Mouse (Mus musculus) megakaryocyte, adult 5-6 weeks (primary cell): Measurements from ENCODE around the gene Cars2. TPM values are rescaled to one million over a fixed set of nuclear protein-coding genes. Genes with fewer than 3 reads are reported as not detected.
"Not testable (repeated sequence)": the region's sequence is repeated elsewhere in the genome, so short reads cannot be mapped to it uniquely, and the experiment has no call there.

Experiments
- ATAC-seq: 2 replicates; pipeline ENCODE4 v1.8.0; 2016; ENCODE audit warnings: mild to moderate bottlenecking, inconsistent platforms; ENCODE audit not compliant: poor library complexity, severe bottlenecking
- total RNA-seq, 2 experiments: library from RNA; stranded (forward) in 1 of 2; stranded (reverse) in 1 of 2; fragments of 153-499, 151-499 nt in 1 of 2; fragments of 221-1000, 200-1000 nt in 1 of 2; gene quantifications; 2 replicates each; pipeline versions ENCODE4 v1.2.3 to v1.2.4; 2015 to 2017

The Cars2 gene
- total RNA-seq, 2 experiments from 2014 or later, result 17.2 to 23.3 TPM

DNA sequence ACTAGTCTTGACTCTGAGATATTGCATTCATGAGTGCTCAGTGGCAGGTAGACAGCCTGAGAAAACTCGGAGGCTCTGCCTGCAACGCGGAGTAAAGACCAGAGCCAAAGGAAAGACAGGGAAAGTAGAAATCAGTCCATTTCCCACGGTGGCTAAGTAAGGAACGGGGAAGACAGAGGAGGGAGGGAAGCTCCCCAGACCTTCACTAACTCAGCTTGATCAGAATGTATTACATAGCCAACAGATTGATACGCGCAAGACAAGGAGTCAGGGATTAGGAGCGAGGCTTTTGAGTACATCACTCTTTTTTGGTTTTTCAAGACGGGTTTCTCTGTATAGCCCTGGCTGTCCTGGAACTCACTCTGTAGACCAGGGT lies 73.4 kb downstream of the Cars2 start:
- peak; percentile 2; the same call in 1 of the 2 replicates for ATAC-seq

DNA sequence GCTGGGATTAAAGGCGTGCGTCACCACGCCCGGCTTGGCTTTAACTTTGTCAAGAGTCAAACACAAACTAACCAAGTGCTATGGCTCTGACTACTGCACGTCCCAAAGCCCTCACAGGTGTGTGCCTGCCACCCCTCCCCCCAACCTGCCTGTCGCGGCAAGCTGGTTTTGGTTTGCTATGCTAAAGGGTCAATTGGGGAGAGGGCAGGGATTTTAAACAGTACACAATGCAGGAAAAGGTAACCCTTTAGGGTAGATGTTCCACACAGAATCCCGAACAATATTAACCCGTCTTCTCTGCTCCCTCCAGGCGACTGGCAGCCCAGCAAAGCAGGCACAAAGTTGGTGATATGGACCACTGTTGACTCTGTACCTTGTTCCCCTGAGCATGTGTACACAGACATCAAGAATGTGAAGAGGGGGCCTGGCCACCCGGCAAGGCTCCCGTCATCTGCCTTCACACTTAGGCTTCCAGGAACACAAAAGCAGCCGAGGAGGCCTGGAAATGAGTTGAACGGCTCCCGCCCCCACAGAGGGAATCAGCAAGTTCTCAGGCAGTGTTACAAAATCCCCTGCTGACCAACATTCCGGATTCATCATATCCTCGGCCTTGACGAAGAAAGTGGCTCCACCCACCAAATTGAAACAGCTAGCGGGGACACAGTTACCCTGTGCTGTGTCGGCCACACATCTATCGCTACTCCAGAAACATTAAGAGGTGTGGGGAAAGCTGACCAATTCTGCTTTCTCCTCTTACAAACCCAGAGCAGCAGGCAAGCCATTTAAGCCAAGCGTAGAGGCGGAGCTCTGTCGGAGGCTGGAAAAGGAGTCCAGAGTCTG lies 74.0 kb downstream of the Cars2 start:
- peak; percentile 69 for ATAC-seq

- ATAC-seq, result peak; percentile 13; the same call in 1 of the 2 replicates
Measured at GRCm38 (mm10) chr8:11475876-11476275, 74.7 kb downstream of the Cars2 start.

DNA sequence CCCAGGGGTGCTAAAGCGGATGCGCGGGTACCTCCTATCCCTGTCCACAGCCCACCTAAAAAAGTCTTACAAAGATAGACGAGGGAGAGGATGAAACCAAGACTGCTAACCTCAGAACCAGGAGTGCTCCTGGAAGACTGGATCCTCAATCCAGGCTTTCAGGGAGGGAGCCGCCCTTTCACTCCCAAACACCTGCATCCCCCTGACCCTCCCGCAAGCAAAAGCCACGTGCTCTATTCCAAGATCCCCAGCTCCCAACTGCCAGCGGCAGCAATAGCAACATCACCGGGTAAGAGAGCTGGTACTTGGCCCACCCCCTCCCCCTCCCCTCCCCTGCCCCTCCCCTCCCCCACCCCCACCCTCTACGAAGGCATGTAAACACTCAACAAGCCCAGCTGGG lies 75.2 kb downstream of the Cars2 start:
- ATAC-seq, result no peak

DNA sequence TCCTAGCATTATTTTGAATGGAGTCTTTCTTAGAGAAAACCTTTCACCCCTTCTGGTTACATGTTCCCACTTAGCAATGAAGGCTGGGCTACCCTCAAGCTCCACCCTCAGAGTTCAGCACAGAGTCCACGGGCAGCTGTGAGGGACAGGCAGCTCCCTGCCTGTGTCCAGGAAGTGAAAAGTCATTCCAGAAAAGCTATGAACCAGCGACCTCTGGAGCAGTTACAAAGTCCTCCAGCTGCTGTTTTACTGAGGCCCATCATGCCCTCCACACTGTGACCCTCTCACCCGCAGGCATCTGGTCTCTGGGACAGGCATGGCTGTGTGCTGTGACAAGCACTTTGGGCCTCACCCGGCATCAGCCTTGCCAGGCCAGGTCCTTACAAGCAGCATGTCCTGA lies 77.5 kb downstream of the Cars2 start:
- no peak for ATAC-seq

DNA sequence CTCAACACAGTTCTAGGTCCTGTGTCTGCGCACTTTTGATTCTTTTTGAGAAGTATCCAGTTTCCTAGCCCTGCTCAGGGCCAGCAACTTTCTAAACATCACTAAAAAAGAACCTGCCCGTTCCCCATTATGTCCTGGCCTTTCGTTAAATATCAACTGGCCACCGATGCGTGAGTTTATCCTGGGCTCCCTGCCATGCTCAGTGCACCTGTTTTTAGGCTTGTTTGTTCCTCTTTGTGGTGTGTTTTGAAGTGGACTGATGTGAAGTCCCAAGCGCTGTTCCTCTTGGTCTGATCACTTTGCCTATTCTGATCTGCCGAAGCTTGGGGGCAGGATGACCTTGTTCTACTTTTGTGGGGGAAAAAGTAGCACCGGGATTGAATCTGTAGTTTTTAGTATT lies 79.3 kb downstream of the Cars2 start:
- no peak for ATAC-seq

- ATAC-seq, result no peak
Measured at GRCm38 (mm10) chr8:11470694-11471093, 79.9 kb downstream of the Cars2 start.

DNA sequence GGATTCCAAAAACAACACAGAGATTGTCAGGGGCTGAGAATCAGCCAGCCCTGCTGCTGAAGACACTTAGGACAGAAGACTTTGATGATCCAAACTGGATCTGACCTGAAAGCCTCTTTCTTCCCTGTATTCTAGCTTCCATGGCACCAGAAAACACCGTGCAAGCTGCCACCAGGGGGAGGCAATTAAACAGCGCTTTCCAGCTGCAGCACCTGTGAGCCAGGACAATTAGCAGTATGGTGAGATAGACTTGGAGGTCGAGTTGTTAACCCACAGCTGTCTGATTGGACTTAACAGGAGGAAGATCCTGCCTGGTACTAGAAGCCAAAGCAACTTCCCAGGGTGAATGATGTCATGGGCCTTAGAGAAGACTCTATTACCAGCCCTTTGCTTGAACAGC lies 81.5 kb downstream of the Cars2 start:
- ATAC-seq, result no peak

DNA sequence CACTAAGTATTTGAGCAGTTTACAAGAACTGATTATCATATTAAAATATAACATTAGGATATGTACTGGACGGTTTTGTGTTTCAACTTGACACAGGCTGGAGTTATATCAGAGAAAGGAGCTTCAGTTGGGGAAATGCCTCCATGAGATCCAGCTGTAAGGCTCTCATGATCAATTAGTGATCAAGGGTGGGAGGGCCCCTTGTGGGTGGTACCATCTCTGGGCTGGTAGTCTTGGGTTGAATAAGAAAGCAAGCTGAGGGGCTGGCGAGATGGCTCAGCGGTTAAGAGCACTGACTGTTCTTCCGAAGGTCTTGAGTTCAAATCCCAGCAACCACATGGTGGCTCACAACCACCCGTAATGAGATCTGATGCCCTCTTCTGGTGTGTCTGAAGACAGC lies 84.1 kb downstream of the Cars2 start:
- ATAC-seq, result not testable (repeated sequence)

DNA sequence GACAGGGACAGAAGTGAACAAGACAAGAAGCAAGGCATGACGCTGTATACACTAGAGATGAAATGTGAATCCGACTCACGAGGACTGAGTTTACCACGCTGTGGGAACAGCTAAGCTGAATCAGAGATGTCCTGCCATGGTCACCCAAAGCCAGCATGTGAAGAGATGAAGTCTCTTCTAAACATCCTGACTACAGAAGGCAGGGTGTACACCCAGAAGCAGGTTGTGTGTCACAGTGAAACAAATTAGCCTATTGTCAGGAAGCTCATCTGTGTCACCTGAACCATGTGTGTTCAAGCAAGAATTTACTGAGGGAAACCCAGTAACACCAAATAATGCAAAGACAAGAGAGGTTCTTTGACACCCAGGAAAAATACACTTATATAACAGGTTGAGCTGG lies 85.0 kb downstream of the Cars2 start:
- ATAC-seq, result no peak

- no peak for ATAC-seq
Measured at GRCm38 (mm10) chr8:11464707-11464964, 85.9 kb downstream of the Cars2 start.

Other genes with a start within 250 kb of the Cars2 start
- gene Col4a2, start 238.0 kb downstream of the Cars2 start, total RNA-seq (2015), result 0.02 and 0.07 TPM in 2 replicates
- gene Col4a2, start 238.0 kb downstream of the Cars2 start, total RNA-seq (2017), result 0.15 and 0.73 TPM in 2 replicates
- gene Col4a1, start 238.0 kb downstream of the Cars2 start, total RNA-seq (2015), result 0.30 and 1.3 TPM in 2 replicates
- gene Col4a1, start 238.0 kb downstream of the Cars2 start, total RNA-seq (2017), result 0.04 and 1.1 TPM in 2 replicates
- gene Rab20, start 72.1 kb downstream of the Cars2 start, total RNA-seq (2015), result 2.5 and 3.5 TPM in 2 replicates
- 3.3 and 7.7 TPM in 2 replicates for gene Rab20, start 72.1 kb downstream of the Cars2 start, total RNA-seq (2017)
- 39.8 and 53.9 TPM in 2 replicates for gene Naxd, start 53.3 kb downstream of the Cars2 start, total RNA-seq (2015)
- gene Naxd, start 53.3 kb downstream of the Cars2 start, total RNA-seq (2017), result 45.7 and 58.1 TPM in 2 replicates
- 42.5 and 42.9 TPM in 2 replicates for gene Ing1, start 4.8 kb upstream of the Cars2 start, total RNA-seq (2015)
- gene Ing1, start 4.8 kb upstream of the Cars2 start, total RNA-seq (2017), result 47.4 and 55.3 TPM in 2 replicates
- gene Ankrd10, start 85.0 kb upstream of the Cars2 start, total RNA-seq (2015), result 32.8 and 37.5 TPM in 2 replicates
- 27.2 and 29.4 TPM in 2 replicates for gene Ankrd10, start 85.0 kb upstream of the Cars2 start, total RNA-seq (2017)
- gene 1700016D06Rik, start 150.3 kb upstream of the Cars2 start, total RNA-seq (2015), result not detected in 2 replicates
- gene 1700016D06Rik, start 150.3 kb upstream of the Cars2 start, total RNA-seq (2017), result not detected in 2 replicates
- gene Arhgef7, start 176.9 kb upstream of the Cars2 start, total RNA-seq (2015), result 39.5 and 48.5 TPM in 2 replicates
- gene Arhgef7, start 176.9 kb upstream of the Cars2 start, total RNA-seq (2017), result 25.0 and 27.0 TPM in 2 replicates